Mouse (Mus musculus) lung, postnatal 0 days (tissue): ENCODE data around the gene Adgrl4. TPM values are rescaled to one million over a fixed set of nuclear protein-coding genes. Genes with fewer than 3 reads are reported as not detected.

Experiments
- ATAC-seq: fragments of 200-750 bp; cut with Nextera tagmentation; 2 replicates; pipeline ENCODE4 v1.8.0; 2017; ENCODE audit warnings: moderate library complexity
- DNase-seq: peaks from one replicate; pipeline ENCODE4 v3.0.0-alpha.2; 2016; ENCODE audit warnings: low spot score
- H3K27ac ChIP-seq: fragments of 300-500 bp; sonication (generic); 2 replicates; pipeline ENCODE4 v1.5.1; 2014; ENCODE audit warnings: antibody characterized with exemption, mild to moderate bottlenecking, low read length, mixed read lengths
- H3K27me3 ChIP-seq: fragments of 300-500 bp; sonication (generic); replicated peaks from 2 replicates; pipeline ENCODE4 v1.6.1; 2014; ENCODE audit warnings: low read length, mixed read lengths; ENCODE audit not compliant: insufficient read depth
- H3K36me3 ChIP-seq: fragments of 300-500 bp; sonication (generic); 2 replicates; pipeline ENCODE4 v1.6.1; 2014; ENCODE audit warnings: low read length, mixed read lengths; ENCODE audit not compliant: insufficient read depth
- H3K4me1 ChIP-seq: fragments of 300-500 bp; sonication (generic); 2 replicates; pipeline ENCODE4 v1.6.1; 2014; ENCODE audit warnings: antibody characterized with exemption, low read depth, low read length, mixed read lengths; ENCODE audit not compliant: insufficient read depth
- H3K4me2 ChIP-seq: fragments of 300-500 bp; sonication (generic); replicated peaks from 2 replicates; pipeline ENCODE4 v1.6.1; 2014; ENCODE audit warnings: low read depth, mild to moderate bottlenecking, low read length, moderate library complexity, mixed read lengths
- H3K4me3 ChIP-seq: fragments of 300-500 bp; sonication (generic); 2 replicates; pipeline ENCODE4 v1.5.1; 2014; ENCODE audit warnings: low read depth, low read length
- H3K9ac ChIP-seq: fragments of 300-500 bp; sonication (generic); replicated peaks from 2 replicates; pipeline ENCODE4 v1.6.1; 2014; ENCODE audit warnings: low read depth, mild to moderate bottlenecking
- H3K9me3 ChIP-seq: fragments of 300-500 bp; sonication (generic); 2 replicates; pipeline ENCODE4 v1.6.1; 2016; ENCODE audit warnings: low read length, mixed read lengths
- CTCF ChIP-seq: IDR thresholded peaks from 2 replicates; pipeline ENCODE4 v1.5.1; 2016; ENCODE audit warnings: antibody characterized with exemption, mild to moderate bottlenecking
- EP300 ChIP-seq: IDR thresholded peaks from 2 replicates; pipeline ENCODE4 v1.6.1; 2016; ENCODE audit warnings: antibody characterized with exemption, mild to moderate bottlenecking, control low read depth
- WGBS: fragments of 180-500 bp; shearing (Covaris S2); extraction: QIAGEN DNeasy Blood & Tissue Kit; methylation state at CpG from one replicate; pipeline ENCODE4 v1.1.7; 2014; 5-methylcytosine and 5-hydroxymethylcytosine counted together
- polyA plus RNA-seq: library from polyadenylated mRNA; unstranded; fragments of >200 nt; fragmentation: Nextera tagmentation; extraction: Ambion mirVana; gene quantifications from 2 replicates; pipeline ENCODE4 v1.2.1, GENCODE M21; 2015

Adgrl4 gene
- polyA plus RNA-seq, 1 experiment from 2014 or later, result 41.1 TPM

GRCm38 (mm10) chr3:151439976-151440375 is 2.3 kb downstream of the Adgrl4 start:
- Histone ChIP-seq H3K27ac (no peak overlapping the region), H3K4me3 (no peak overlapping the region), H3K4me1 (0 out of 2 replicates have a peak, but pooled peaks cover 4% of the 10 kb centered on the region), H3K9ac (no peak overlapping the region), H3K4me2 (peak overlapping the region; percentile 56; the same call in 1 of the 2 replicates), H3K36me3 (no peaks in the 10 kb centered on the region), H3K27me3 (no peaks in the 10 kb centered on the region), H3K9me3 (no peaks in the 10 kb centered on the region)
- TF ChIP-seq EP300 (no peak), CTCF (no peak)
- ATAC-seq, result no peak
- DNase-seq, result no peak
- WGBS, result 57% methylated on average over 2 of the region's 2 CpGs

GRCm38 (mm10) chr3:151442026-151442425 is 4.3 kb downstream of the Adgrl4 start:
- Histone ChIP-seq H3K4me3 (no peak overlapping the region), H3K4me1 (0 out of 2 replicates have a peak, but pooled peaks cover 4% of the 10 kb centered on the region), H3K9ac (no peak overlapping the region), H3K4me2 (no peak overlapping the region), H3K36me3 (no peaks in the 10 kb centered on the region), H3K27ac (no peak overlapping the region), H3K27me3 (no peaks in the 10 kb centered on the region), H3K9me3 (no peaks in the 10 kb centered on the region)
- TF ChIP-seq EP300 (no peak), CTCF (no peak)
- ATAC-seq (no peak), DNase-seq (no peak)
- 57% methylated on average over 2 of the region's 2 CpGs for WGBS

- ATAC-seq (peak; percentile 49), DNase-seq (peak; percentile 27)
- Histone ChIP-seq H3K4me3 (no peak overlapping the region), H3K4me2 (no peak overlapping the region), H3K4me1 (no peaks in the 10 kb centered on the region), H3K9me3 (no peaks in the 10 kb centered on the region), H3K27me3 (no peaks in the 10 kb centered on the region), H3K36me3 (no peaks in the 10 kb centered on the region), H3K27ac (no peak overlapping the region), H3K9ac (no peak overlapping the region)
- peak; percentile 88 for TF ChIP-seq EP300
- no peak for TF ChIP-seq CTCF
- 61% methylated on average over 5 of the region's 5 CpGs for WGBS
Observed at GRCm38 (mm10) chr3:151443486-151443885, 5.8 kb downstream of the Adgrl4 start.

GRCm38 (mm10) chr3:151444284-151444683 is 6.6 kb downstream of the Adgrl4 start:
- ATAC-seq, result no peak
- Histone ChIP-seq H3K9ac (no peak overlapping the region), H3K27me3 (no peaks in the 10 kb centered on the region), H3K4me1 (no peaks in the 10 kb centered on the region), H3K27ac (no peak overlapping the region), H3K4me2 (no peak overlapping the region), H3K4me3 (no peak overlapping the region), H3K36me3 (no peaks in the 10 kb centered on the region), H3K9me3 (no peaks in the 10 kb centered on the region)
- TF ChIP-seq CTCF, result no peak
- no peak for TF ChIP-seq EP300
- 73% methylated on average over 4 of the region's 4 CpGs for WGBS
- no peak for DNase-seq

GRCm38 (mm10) chr3:151445936-151446335 is 8.2 kb downstream of the Adgrl4 start:
- 41% methylated on average over 2 of the region's 2 CpGs for WGBS
- no peaks in the 10 kb centered on the region for H3K9me3 ChIP-seq
- DNase-seq, result peak; percentile 83

GRCm38 (mm10) chr3:151454985-151455701 is 17.5 kb downstream of the Adgrl4 start:
- no peak for ATAC-seq
- WGBS, result 56% methylated on average over 6 of the region's 6 CpGs

More at GRCm38 (mm10) chr3:151445936-151446335, 8.2 kb downstream of the Adgrl4 start:
- peak; percentile 99 for ATAC-seq
- no peak overlapping the region for H3K27ac ChIP-seq
- H3K9ac ChIP-seq, result no peak overlapping the region
- H3K27me3 ChIP-seq, result no peaks in the 10 kb centered on the region
- no peaks in the 10 kb centered on the region for H3K36me3 ChIP-seq
- TF ChIP-seq EP300 (no peak), CTCF (peak; percentile 46; the same call in 1 of the 2 replicates)
- no peaks in the 10 kb centered on the region for H3K4me1 ChIP-seq
- no peak overlapping the region for H3K4me3 ChIP-seq
- no peak overlapping the region for H3K4me2 ChIP-seq

More at GRCm38 (mm10) chr3:151454985-151455701, 17.5 kb downstream of the Adgrl4 start:
- H3K4me3 ChIP-seq, result no peak overlapping the region
- H3K4me1 ChIP-seq, result no peaks in the 10 kb centered on the region
- TF ChIP-seq CTCF (no peak), EP300 (no peak)
- no peak overlapping the region for H3K4me2 ChIP-seq
- no peaks in the 10 kb centered on the region for H3K9me3 ChIP-seq
- DNase-seq, result no peak
- H3K27me3 ChIP-seq, result no peaks in the 10 kb centered on the region
- H3K27ac ChIP-seq, result no peak overlapping the region
- no peaks in the 10 kb centered on the region for H3K36me3 ChIP-seq
- H3K9ac ChIP-seq, result no peak overlapping the region
